Mouse (Mus musculus) MEL (cell line): ENCODE results near the gene Cry2. TPM values are rescaled to one million over a fixed set of nuclear protein-coding genes. Genes with fewer than 3 reads are reported as not detected.

Source experiments
- DNase-seq: peaks from one replicate; pipeline ENCODE4 v3.0.0; 2011; ENCODE audit warnings: low read depth, low spot score
- H3K27ac ChIP-seq: 2 replicates; pipeline ENCODE4 v1.5.1; 2012; ENCODE audit warnings: low read depth, mild to moderate bottlenecking, control low read depth, low read length, moderate library complexity; ENCODE audit not compliant: control insufficient read depth
- H3K27me3 ChIP-seq, 2 experiments: fragments of 150-350 bp in 1 of 2; sonication (generic) in 1 of 2; 2 replicates each; pipeline ENCODE4 v1.6.1; 2012; ENCODE audit warnings: low read length in 2 of 2, mild to moderate bottlenecking in 2 of 2, improper control_type of control experiment in 1 of 2, moderate library complexity in 1 of 2; ENCODE audit not compliant: insufficient read depth in 2 of 2, control insufficient read depth in 1 of 2
- H3K36me3 ChIP-seq, 2 experiments: 2 replicates each; pipeline ENCODE4 v1.6.1; 2012 to 2014; ENCODE audit warnings: low read length in 2 of 2, improper control_type of control experiment in 1 of 2, inconsistent platforms in 1 of 2, mild to moderate bottlenecking in 1 of 2; ENCODE audit not compliant: insufficient read depth in 2 of 2, control insufficient read depth in 1 of 2
- H3K4me1 ChIP-seq, 2 experiments: fragments of 150-350 bp in 1 of 2; sonication (generic) in 1 of 2; 2 replicates each; pipeline ENCODE4 v1.6.1; 2012; ENCODE audit warnings: low read length in 2 of 2, improper control_type of control experiment in 1 of 2, mild to moderate bottlenecking in 1 of 2; ENCODE audit not compliant: insufficient read depth in 2 of 2, control insufficient read depth in 1 of 2
- H3K4me3 ChIP-seq, 2 experiments: fragments of 150-350 bp in 1 of 2; sonication (generic) in 1 of 2; 2 replicates each; pipeline ENCODE4 v1.5.1; 2012; ENCODE audit warnings: low read depth in 2 of 2, low read length in 2 of 2, mild to moderate bottlenecking in 2 of 2, moderate library complexity in 2 of 2, control low read depth in 1 of 2, improper control_type of control experiment in 1 of 2; ENCODE audit not compliant: control insufficient read depth in 1 of 2, insufficient read depth in 1 of 2
- H3K79me2 ChIP-seq: 2 replicates; pipeline ENCODE4 v1.6.1; 2012; ENCODE audit warnings: mild to moderate bottlenecking, low read length, moderate library complexity; ENCODE audit not compliant: control insufficient read depth, poor library complexity, insufficient read depth
- H3K9ac ChIP-seq: 2 replicates; pipeline ENCODE4 v1.6.1; 2012; ENCODE audit warnings: low read depth, mild to moderate bottlenecking, control low read depth, low read length, moderate library complexity; ENCODE audit not compliant: control insufficient read depth, poor library complexity, severe bottlenecking
- H3K9me3 ChIP-seq: fragments of 150-350 bp; sonication (generic); replicated peaks from 2 replicates; pipeline ENCODE4 v1.6.1; 2012; ENCODE audit warnings: mild to moderate bottlenecking, low read length, improper control_type of control experiment, moderate library complexity; ENCODE audit not compliant: insufficient read depth
- BHLHE40 ChIP-seq: IDR thresholded peaks from 2 replicates; pipeline ENCODE4 v1.6.1; 2012; ENCODE audit warnings: low read depth, mild to moderate bottlenecking, inconsistent platforms, low read length, improper control_type of control experiment, borderline replicate concordance
- CHD2 ChIP-seq: IDR thresholded peaks from 2 replicates; pipeline ENCODE4 v1.6.1; 2011; ENCODE audit warnings: low read length, improper control_type of control experiment
- CTCF ChIP-seq, 3 experiments: IDR thresholded peaks in 2 of 3; conservative IDR thresholded peaks in 1 of 3; 2 replicates each; pipeline ENCODE4 v1.5.1; 2011 to 2012; ENCODE audit warnings: low read length in 3 of 3, low read depth in 2 of 3, mild to moderate bottlenecking in 2 of 3, improper control_type of control experiment in 1 of 3, inconsistent platforms in 1 of 3, mixed read lengths in 1 of 3, moderate library complexity in 1 of 3; ENCODE audit not compliant: control insufficient read depth in 1 of 3, insufficient read depth in 1 of 3, poor library complexity in 1 of 3, severe bottlenecking in 1 of 3
- E2F4 ChIP-seq: IDR thresholded peaks from 2 replicates; pipeline ENCODE4 v1.6.1; 2011; ENCODE audit warnings: low read depth, low read length, improper control_type of control experiment, borderline replicate concordance
- ELF1 ChIP-seq: IDR thresholded peaks from 2 replicates; pipeline ENCODE4 v1.6.1; 2014; ENCODE audit warnings: low read depth, mild to moderate bottlenecking, inconsistent platforms, low read length, improper control_type of control experiment, moderate library complexity
- GABPA ChIP-seq: IDR thresholded peaks from 2 replicates; pipeline ENCODE4 v1.6.1; 2012; ENCODE audit warnings: low read depth, mild to moderate bottlenecking, inconsistent platforms, low read length, improper control_type of control experiment, moderate library complexity
- GATA1 ChIP-seq: IDR thresholded peaks from 2 replicates; pipeline ENCODE4 v1.6.1; 2011; ENCODE audit warnings: low read depth, low read length, improper control_type of control experiment
- JUND ChIP-seq: IDR thresholded peaks from 2 replicates; pipeline ENCODE4 v1.6.1; 2011; ENCODE audit warnings: low read depth, mild to moderate bottlenecking, improper control_type of control experiment, low read length
- KAT2A ChIP-seq: conservative IDR thresholded peaks from 2 replicates; pipeline ENCODE4 v1.6.1; 2012; ENCODE audit warnings: low read depth, low read length, improper control_type of control experiment, inconsistent platforms
- MAFK ChIP-seq: IDR thresholded peaks from 2 replicates; pipeline ENCODE4 v1.6.1; 2011; ENCODE audit warnings: low read depth, mild to moderate bottlenecking, low read length, improper control_type of control experiment, borderline replicate concordance
- MAX ChIP-seq: IDR thresholded peaks from 2 replicates; pipeline ENCODE4 v1.6.1; 2011; ENCODE audit warnings: low read length, improper control_type of control experiment
- MEF2A ChIP-seq: IDR thresholded peaks from 2 replicates; pipeline ENCODE4 v1.6.1; 2014; ENCODE audit warnings: low read depth, mild to moderate bottlenecking, inconsistent platforms, low read length, improper control_type of control experiment; ENCODE audit not compliant: poor library complexity, insufficient replicate concordance, severe bottlenecking; ENCODE audit errors: extremely low read depth
- MXI1 ChIP-seq: IDR thresholded peaks from 2 replicates; pipeline ENCODE4 v1.6.1; 2011; ENCODE audit warnings: mild to moderate bottlenecking, low read depth, low read length, improper control_type of control experiment
- NRF1 ChIP-seq: IDR thresholded peaks from 2 replicates; pipeline ENCODE4 v1.6.1; 2014; ENCODE audit warnings: low read depth, mild to moderate bottlenecking, inconsistent platforms, low read length, improper control_type of control experiment, moderate library complexity; ENCODE audit not compliant: poor library complexity, insufficient read depth, severe bottlenecking
- POLR2AphosphoS2 ChIP-seq: IDR thresholded peaks from 2 replicates; pipeline ENCODE4 v1.6.1; 2011; ENCODE audit warnings: low read length, improper control_type of control experiment
- TAL1 ChIP-seq: IDR thresholded peaks from 2 replicates; pipeline ENCODE4 v1.6.1; 2012; ENCODE audit warnings: mild to moderate bottlenecking, inconsistent platforms, low read length, moderate library complexity, mixed read lengths
- TBP ChIP-seq: IDR thresholded peaks from 2 replicates; pipeline ENCODE4 v1.8.0; 2011; ENCODE audit warnings: low read depth, low read length, improper control_type of control experiment
- TCF12 ChIP-seq: IDR thresholded peaks from 2 replicates; pipeline ENCODE4 v1.6.1; 2014; ENCODE audit warnings: low read depth, mild to moderate bottlenecking, inconsistent platforms, low read length, improper control_type of control experiment, moderate library complexity
- ZMIZ1 ChIP-seq: IDR thresholded peaks from 2 replicates; pipeline ENCODE4 v1.6.1; 2012; ENCODE audit warnings: low read depth, mild to moderate bottlenecking, inconsistent platforms, low read length, improper control_type of control experiment, moderate library complexity
- polyA plus RNA-seq, 2 experiments: library from polyadenylated mRNA; stranded (reverse) in 1 of 2; unstranded in 1 of 2; fragments of >175 nt in 1 of 2; fragments of >200 nt in 1 of 2; gene quantifications; 2 replicates each; pipeline versions ENCODE4 v1.2.1 to v1.2.4; 2012; ENCODE audit warnings: low replicate concordance in 2 of 2, low read depth in 1 of 2; ENCODE audit not compliant: insufficient read length in 2 of 2, insufficient read depth in 1 of 2, missing spikeins in 1 of 2
- total RNA-seq: library from RNA; depleted of rRNA; stranded (reverse); fragments of 300-350 nt; gene quantifications from 2 replicates; pipeline ENCODE4 v1.2.3, GENCODE M21; 2012

Cry2 gene
- total and polyA plus RNA-seq, 3 experiments: 13.3 to 36.2 TPM; not detected in 1

DNA sequence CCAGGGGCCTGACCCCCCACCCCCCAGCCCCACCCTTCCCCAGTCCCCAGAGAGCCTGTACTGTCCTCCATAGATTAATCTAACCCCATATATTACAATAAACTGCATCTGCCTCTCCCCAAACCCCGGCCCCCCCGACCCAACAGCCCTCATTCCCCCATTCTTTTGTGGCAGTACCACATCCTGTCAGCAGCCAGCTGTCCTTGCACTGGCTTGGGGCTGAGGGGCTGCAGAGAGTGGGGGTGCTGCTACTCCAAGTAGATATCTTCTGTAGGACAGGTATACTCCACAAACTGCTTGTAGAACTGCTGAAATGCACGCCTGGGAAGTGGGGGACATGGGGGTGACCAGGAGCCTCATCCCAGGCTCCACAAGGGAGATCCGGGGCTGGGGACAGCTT, 49.7 kb downstream of the Cry2 start:
- no peak for DNase-seq
- Histone ChIP-seq H3K9ac (no peak overlapping the region), H3K36me3 (no peaks in the 10 kb centered on the region; a peak in 1 of 4 replicates), H3K4me3 (no peak overlapping the region), H3K27ac (no peak overlapping the region), H3K4me1 (peaks cover 0 to 7% of the 10 kb centered on the region in 2 experiments; a peak in 2 of 4 replicates), H3K9me3 (no peaks in the 10 kb centered on the region), H3K79me2 (no peaks in the 10 kb centered on the region), H3K27me3 (no peaks in the 10 kb centered on the region)
- TF ChIP-seq TCF12: no peak
- no peak for TF ChIP-seq JUND
- TF ChIP-seq POLR2AphosphoS2: no peak
- no peak for TF ChIP-seq KAT2A
- TF ChIP-seq MEF2A: no peak
- TF ChIP-seq E2F4: no peak
- TF ChIP-seq MXI1: no peak
- no peak for TF ChIP-seq CHD2
- TF ChIP-seq ZMIZ1: no peak
- no peak for TF ChIP-seq CTCF (IDR thresholded peaks at IDR 0.05 in 2 of 3, conservative IDR thresholded peaks at IDR 0.05 in 1 of 3; ENCODE audit: control insufficient read depth in 1 of 3, insufficient read depth in 1 of 3, low read depth in 2 of 3, low read length in 3 of 3, poor library complexity in 1 of 3, severe bottlenecking in 1 of 3)
- TF ChIP-seq, all 39 proteins: peak for 0

DNA sequence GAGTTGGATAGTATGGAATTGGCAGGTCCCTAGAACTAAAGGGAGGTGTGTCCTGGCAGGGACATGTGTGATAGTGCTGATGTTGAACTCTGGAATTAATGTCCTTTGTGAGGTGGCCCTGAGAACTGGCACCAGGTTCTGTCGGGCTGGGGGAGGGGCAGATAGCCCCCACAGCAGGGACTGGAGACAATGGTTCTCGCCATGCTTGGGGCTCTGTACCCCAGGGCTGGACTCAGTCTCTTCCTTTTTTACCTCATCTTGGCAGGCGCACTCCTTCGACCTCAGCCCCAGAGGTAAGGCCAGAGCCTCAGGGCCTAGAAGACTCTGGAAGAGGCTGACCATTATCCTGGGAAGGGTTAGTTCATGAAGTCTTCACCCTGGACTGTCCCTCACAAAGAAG, 51.1 kb downstream of the Cry2 start:
- no peak for TF ChIP-seq GATA1
- TF ChIP-seq BHLHE40: no peak
- no peak for TF ChIP-seq MAX
- TF ChIP-seq GABPA: no peak
- TF ChIP-seq ELF1: no peak
- no peak for TF ChIP-seq TBP
- TF ChIP-seq POLR2AphosphoS2: no peak
- TF ChIP-seq TAL1: no peak
- no peak for TF ChIP-seq MAFK
- TF ChIP-seq NRF1: no peak
- H3K4me1 ChIP-seq: no peaks in the 10 kb centered on the region
- DNase-seq: no peak
- H3K9ac ChIP-seq: no peak overlapping the region
- no peaks in the 10 kb centered on the region; a peak in 1 of 4 replicates for H3K36me3 ChIP-seq
- H3K27me3 ChIP-seq: no peaks in the 10 kb centered on the region
- no peak overlapping the region for H3K27ac ChIP-seq
- no peaks in the 10 kb centered on the region for H3K79me2 ChIP-seq
- H3K9me3 ChIP-seq: no peaks in the 10 kb centered on the region
- H3K4me3 ChIP-seq: no peak overlapping the region
